Mouse (Mus musculus) MEL (cell line): Measurements from ENCODE around the gene Chst8. TPM values are rescaled to one million over a fixed set of nuclear protein-coding genes. Genes with fewer than 3 reads are reported as not detected.

ENCODE experiments used
- DNase-seq: peaks from one replicate; pipeline ENCODE4 v3.0.0; 2011; ENCODE audit warnings: low read depth, low spot score
- H3K27ac ChIP-seq: 2 replicates; pipeline ENCODE4 v1.5.1; 2012; ENCODE audit warnings: low read depth, mild to moderate bottlenecking, control low read depth, low read length, moderate library complexity; ENCODE audit not compliant: control insufficient read depth
- H3K27me3 ChIP-seq, 2 experiments: fragments of 150-350 bp in 1 of 2; sonication (generic) in 1 of 2; 2 replicates each; pipeline ENCODE4 v1.6.1; 2012; ENCODE audit warnings: low read length in 2 of 2, mild to moderate bottlenecking in 2 of 2, improper control_type of control experiment in 1 of 2, moderate library complexity in 1 of 2; ENCODE audit not compliant: insufficient read depth in 2 of 2, control insufficient read depth in 1 of 2
- H3K36me3 ChIP-seq, 2 experiments: 2 replicates each; pipeline ENCODE4 v1.6.1; 2012 to 2014; ENCODE audit warnings: low read length in 2 of 2, improper control_type of control experiment in 1 of 2, inconsistent platforms in 1 of 2, mild to moderate bottlenecking in 1 of 2; ENCODE audit not compliant: insufficient read depth in 2 of 2, control insufficient read depth in 1 of 2
- H3K4me1 ChIP-seq, 2 experiments: fragments of 150-350 bp in 1 of 2; sonication (generic) in 1 of 2; 2 replicates each; pipeline ENCODE4 v1.6.1; 2012; ENCODE audit warnings: low read length in 2 of 2, improper control_type of control experiment in 1 of 2, mild to moderate bottlenecking in 1 of 2; ENCODE audit not compliant: insufficient read depth in 2 of 2, control insufficient read depth in 1 of 2
- H3K4me3 ChIP-seq, 2 experiments: fragments of 150-350 bp in 1 of 2; sonication (generic) in 1 of 2; 2 replicates each; pipeline ENCODE4 v1.5.1; 2012; ENCODE audit warnings: low read depth in 2 of 2, low read length in 2 of 2, mild to moderate bottlenecking in 2 of 2, moderate library complexity in 2 of 2, control low read depth in 1 of 2, improper control_type of control experiment in 1 of 2; ENCODE audit not compliant: control insufficient read depth in 1 of 2, insufficient read depth in 1 of 2
- H3K79me2 ChIP-seq: 2 replicates; pipeline ENCODE4 v1.6.1; 2012; ENCODE audit warnings: mild to moderate bottlenecking, low read length, moderate library complexity; ENCODE audit not compliant: control insufficient read depth, poor library complexity, insufficient read depth
- H3K9ac ChIP-seq: 2 replicates; pipeline ENCODE4 v1.6.1; 2012; ENCODE audit warnings: low read depth, mild to moderate bottlenecking, control low read depth, low read length, moderate library complexity; ENCODE audit not compliant: control insufficient read depth, poor library complexity, severe bottlenecking
- H3K9me3 ChIP-seq: fragments of 150-350 bp; sonication (generic); replicated peaks from 2 replicates; pipeline ENCODE4 v1.6.1; 2012; ENCODE audit warnings: mild to moderate bottlenecking, low read length, improper control_type of control experiment, moderate library complexity; ENCODE audit not compliant: insufficient read depth
- CHD1 ChIP-seq: IDR thresholded peaks from 2 replicates; pipeline ENCODE4 v1.6.1; 2012; ENCODE audit warnings: low read depth, mild to moderate bottlenecking, inconsistent platforms, low read length, improper control_type of control experiment
- ELF1 ChIP-seq: IDR thresholded peaks from 2 replicates; pipeline ENCODE4 v1.6.1; 2014; ENCODE audit warnings: low read depth, mild to moderate bottlenecking, inconsistent platforms, low read length, improper control_type of control experiment, moderate library complexity
- GABPA ChIP-seq: IDR thresholded peaks from 2 replicates; pipeline ENCODE4 v1.6.1; 2012; ENCODE audit warnings: low read depth, mild to moderate bottlenecking, inconsistent platforms, low read length, improper control_type of control experiment, moderate library complexity
- GATA1 ChIP-seq: IDR thresholded peaks from 2 replicates; pipeline ENCODE4 v1.6.1; 2011; ENCODE audit warnings: low read depth, low read length, improper control_type of control experiment
- HCFC1 ChIP-seq: IDR thresholded peaks from 2 replicates; pipeline ENCODE4 v1.6.1; 2012; ENCODE audit warnings: low read depth, mild to moderate bottlenecking, inconsistent platforms, low read length, improper control_type of control experiment, moderate library complexity
- JUND ChIP-seq: IDR thresholded peaks from 2 replicates; pipeline ENCODE4 v1.6.1; 2011; ENCODE audit warnings: low read depth, mild to moderate bottlenecking, improper control_type of control experiment, low read length
- KAT2A ChIP-seq: conservative IDR thresholded peaks from 2 replicates; pipeline ENCODE4 v1.6.1; 2012; ENCODE audit warnings: low read depth, low read length, improper control_type of control experiment, inconsistent platforms
- MAFK ChIP-seq: IDR thresholded peaks from 2 replicates; pipeline ENCODE4 v1.6.1; 2011; ENCODE audit warnings: low read depth, mild to moderate bottlenecking, low read length, improper control_type of control experiment, borderline replicate concordance
- MXI1 ChIP-seq: IDR thresholded peaks from 2 replicates; pipeline ENCODE4 v1.6.1; 2011; ENCODE audit warnings: mild to moderate bottlenecking, low read depth, low read length, improper control_type of control experiment
- MYB ChIP-seq: IDR thresholded peaks from 2 replicates; pipeline ENCODE4 v1.6.1; 2011; ENCODE audit warnings: mild to moderate bottlenecking, low read depth, low read length, improper control_type of control experiment
- MYC ChIP-seq: IDR thresholded peaks from 2 replicates; pipeline ENCODE4 v1.6.1; 2011; ENCODE audit warnings: low read depth, mild to moderate bottlenecking, low read length, improper control_type of control experiment, moderate library complexity
- NRF1 ChIP-seq: IDR thresholded peaks from 2 replicates; pipeline ENCODE4 v1.6.1; 2014; ENCODE audit warnings: low read depth, mild to moderate bottlenecking, inconsistent platforms, low read length, improper control_type of control experiment, moderate library complexity; ENCODE audit not compliant: poor library complexity, insufficient read depth, severe bottlenecking
- POLR2AphosphoS5 ChIP-seq: IDR thresholded peaks from 2 replicates; pipeline ENCODE4 v1.6.1; 2012; ENCODE audit warnings: low read depth, borderline replicate concordance, mild to moderate bottlenecking, inconsistent platforms, low read length, moderate library complexity, mixed read lengths
- RAD21 ChIP-seq: IDR thresholded peaks from 2 replicates; pipeline ENCODE4 v1.6.1; 2011; ENCODE audit warnings: mild to moderate bottlenecking, low read depth, low read length, improper control_type of control experiment
- RCOR1 ChIP-seq: IDR thresholded peaks from 2 replicates; pipeline ENCODE4 v1.6.1; 2012; ENCODE audit warnings: low read depth, mild to moderate bottlenecking, inconsistent platforms, low read length, improper control_type of control experiment
- SIN3A ChIP-seq: IDR thresholded peaks from 2 replicates; pipeline ENCODE4 v1.6.1; 2012; ENCODE audit warnings: low read length, improper control_type of control experiment, inconsistent platforms
- TAL1 ChIP-seq: IDR thresholded peaks from 2 replicates; pipeline ENCODE4 v1.6.1; 2012; ENCODE audit warnings: mild to moderate bottlenecking, inconsistent platforms, low read length, moderate library complexity, mixed read lengths
- UBTF ChIP-seq: IDR thresholded peaks from 2 replicates; pipeline ENCODE4 v1.6.1; 2012; ENCODE audit warnings: low read depth, mild to moderate bottlenecking, inconsistent platforms, low read length, improper control_type of control experiment, moderate library complexity, borderline replicate concordance; ENCODE audit not compliant: insufficient read depth
- USF1 ChIP-seq: IDR thresholded peaks from 2 replicates; pipeline ENCODE4 v1.6.1; 2014; ENCODE audit warnings: low read depth, mild to moderate bottlenecking, inconsistent platforms, low read length, improper control_type of control experiment, moderate library complexity
- USF2 ChIP-seq, 2 experiments: IDR thresholded peaks; 2 replicates each; pipeline ENCODE4 v1.6.1; 2011 to 2012; ENCODE audit warnings: improper control_type of control experiment in 2 of 2, low read length in 2 of 2, borderline replicate concordance in 1 of 2, inconsistent platforms in 1 of 2, low read depth in 1 of 2, mild to moderate bottlenecking in 1 of 2; ENCODE audit not compliant: insufficient read depth in 1 of 2
- ZC3H11A ChIP-seq: IDR thresholded peaks from 2 replicates; pipeline ENCODE4 v1.6.1; 2012; ENCODE audit warnings: low read depth, mild to moderate bottlenecking, inconsistent platforms, low read length, improper control_type of control experiment
- ZKSCAN1 ChIP-seq: IDR thresholded peaks from 2 replicates; pipeline ENCODE4 v1.6.1; 2012; ENCODE audit warnings: low read depth, mild to moderate bottlenecking, inconsistent platforms, low read length, improper control_type of control experiment, moderate library complexity
- ZMIZ1 ChIP-seq: IDR thresholded peaks from 2 replicates; pipeline ENCODE4 v1.6.1; 2012; ENCODE audit warnings: low read depth, mild to moderate bottlenecking, inconsistent platforms, low read length, improper control_type of control experiment, moderate library complexity
- polyA plus RNA-seq, 2 experiments: library from polyadenylated mRNA; stranded (reverse) in 1 of 2; unstranded in 1 of 2; fragments of >175 nt in 1 of 2; fragments of >200 nt in 1 of 2; gene quantifications; 2 replicates each; pipeline versions ENCODE4 v1.2.1 to v1.2.4; 2012; ENCODE audit warnings: low replicate concordance in 2 of 2, low read depth in 1 of 2; ENCODE audit not compliant: insufficient read length in 2 of 2, insufficient read depth in 1 of 2, missing spikeins in 1 of 2
- total RNA-seq: library from RNA; depleted of rRNA; stranded (reverse); fragments of 300-350 nt; gene quantifications from 2 replicates; pipeline ENCODE4 v1.2.3, GENCODE M21; 2012

Chst8 gene
- total and polyA plus RNA-seq, 3 experiments = not detected

- DNase-seq = no peak
- no peaks in the 10 kb centered on the region for H3K79me2 ChIP-seq
Measured at GRCm38 (mm10) chr7:34639798-34640197, 172.7 kb downstream of the Chst8 start.

GRCm38 (mm10) chr7:34636661-34637060, 175.8 kb downstream of the Chst8 start:
- no peak overlapping the region for H3K9ac ChIP-seq
- TF ChIP-seq ZMIZ1 (no peak), GATA1 (no peak), SIN3A (no peak), ZC3H11A (no peak), TAL1 (no peak), MAFK (no peak)
- H3K79me2 ChIP-seq = no peaks in the 10 kb centered on the region
- no peaks in the 10 kb centered on the region for H3K36me3 ChIP-seq
- H3K4me1 ChIP-seq = no peaks in the 10 kb centered on the region
- H3K27me3 ChIP-seq = no peaks in the 10 kb centered on the region
- no peak for DNase-seq
- no peak overlapping the region for H3K4me3 ChIP-seq
- H3K9me3 ChIP-seq = no peaks in the 10 kb centered on the region
- no peak overlapping the region for H3K27ac ChIP-seq

More at GRCm38 (mm10) chr7:34639798-34640197, 172.7 kb downstream of the Chst8 start:
- no peaks in the 10 kb centered on the region for H3K36me3 ChIP-seq
- H3K9me3 ChIP-seq = no peaks in the 10 kb centered on the region
- H3K4me3 ChIP-seq = no peak overlapping the region
- H3K4me1 ChIP-seq = no peaks in the 10 kb centered on the region
- TF ChIP-seq JUND (no peak), ELF1 (no peak), CHD1 (no peak), NRF1 (no peak), MYC (no peak), POLR2AphosphoS5 (no peak), USF1 (no peak), GABPA (no peak), RCOR1 (no peak), UBTF (no peak), USF2 (IDR thresholded peaks at IDR 0.05; ENCODE audit: borderline replicate concordance in 1 of 2, insufficient read depth in 1 of 2, low read depth in 1 of 2, low read length in 2 of 2) (no peak), GATA1 (no peak), KAT2A (no peak), MXI1 (no peak), RAD21 (no peak), HCFC1 (no peak), ZKSCAN1 (no peak), TAL1 (no peak), MYB (no peak)
- no peaks in the 10 kb centered on the region for H3K27me3 ChIP-seq
- no peak overlapping the region for H3K27ac ChIP-seq
- no peak overlapping the region for H3K9ac ChIP-seq
